Mouse (Mus musculus) left cerebral cortex, adult 18-20 months (tissue): ENCODE data around the gene Ckm. TPM values are rescaled to one million over a fixed set of nuclear protein-coding genes. Genes with fewer than 3 reads are reported as not detected.

ENCODE experiments used
- DNase-seq, 2 experiments: peaks; one replicate each; pipeline ENCODE4 v3.0.0; 2021 to 2022; ENCODE audit warnings: low spot score in 2 of 2, mixed read lengths in 1 of 2
- microRNA-seq, 2 experiments: library from miRNA; unstranded; fragments of <30 nt; microRNA quantifications; one replicate each; pipeline ENCODE4 v1.2.0; 2021
- total RNA-seq, 2 experiments: library from RNA; stranded (reverse); gene quantifications; 2 replicates each; pipeline ENCODE4 v1.2.3; 2021

Gene Ckm
- total RNA-seq, 2 experiments from 2014 or later, result 0.19 TPM; not detected in 1

GRCm38 (mm10) chr7:19464367-19465307, 60.1 kb downstream of the Ckm start:
- DNase-seq, result no peak

GRCm38 (mm10) chr7:19466602-19467145, 62.1 kb downstream of the Ckm start:
- DNase-seq, result no peak

GRCm38 (mm10) chr7:19467638-19468037, 63.1 kb downstream of the Ckm start:
- no peak for DNase-seq

- no peak for DNase-seq
Measured at GRCm38 (mm10) chr7:19468279-19468678, 63.7 kb downstream of the Ckm start.

- no peak for DNase-seq
Measured at GRCm38 (mm10) chr7:19469404-19469803, 64.8 kb downstream of the Ckm start.

- no peak for DNase-seq
Measured at GRCm38 (mm10) chr7:19470308-19470707, 65.7 kb downstream of the Ckm start.

- no peak for DNase-seq
Measured at GRCm38 (mm10) chr7:19472403-19472802, 67.8 kb downstream of the Ckm start.

Small RNAs within 50 kb of the gene (microRNA-seq; reads per million reads assigned to microRNA genes)
- gene Mir343, result 0 reads per million in 2 experiments

Other genes with a start within 250 kb of the Ckm start
- 1 to 10 TPM; 1.4 to 1.8 TPM for gene Gipr, start 238.6 kb upstream of the Ckm start, total RNA-seq
- 100 to 1,000 TPM; 141 to 147 TPM for gene Eml2, start 228.4 kb upstream of the Ckm start, total RNA-seq
- gene Gpr4, start 192.2 kb upstream of the Ckm start, total RNA-seq, result 1 to 10 TPM; 2.5 to 3.6 TPM
- 10 to 100 TPM; 47.3 to 47.6 TPM for gene Opa3, start 176.4 kb upstream of the Ckm start, total RNA-seq
- gene Vasp, start 133.0 kb upstream of the Ckm start, total RNA-seq, result 10 to 100 TPM; 13.6 to 15.1 TPM
- not detected for gene Ppm1n, start 124.7 kb upstream of the Ckm start, total RNA-seq
- gene Rtn2, start 122.2 kb upstream of the Ckm start, total RNA-seq, result 100 to 1,000 TPM; 128 to 129 TPM
- 10 to 100 TPM; 20.9 to 54.7 TPM for gene Fosb, start 94.7 kb upstream of the Ckm start, total RNA-seq
- 10 to 100 TPM; 39.1 to 45.2 TPM for gene Ercc1, start 60.0 kb upstream of the Ckm start, total RNA-seq
- gene Cd3eap, start 45.3 kb upstream of the Ckm start, total RNA-seq, result 10 to 100 TPM; 17.1 to 18.1 TPM
- gene Ppp1r13l, start 45.0 kb upstream of the Ckm start, total RNA-seq, result 1 to 10 TPM; 8.2 to 9.6 TPM
- gene Ercc2, start 22.8 kb upstream of the Ckm start, total RNA-seq, result 10 to 100 TPM; 32.2 to 36.4 TPM
- 1 to 10 TPM; 3.5 to 4.3 TPM for gene Klc3, start 672 bp upstream of the Ckm start, total RNA-seq
- gene Mark4, start 54.0 kb downstream of the Ckm start, total RNA-seq, result 10 to 100 TPM; 69.7 to 74.5 TPM
- gene Exoc3l2, start 58.6 kb downstream of the Ckm start, total RNA-seq, result under 1 TPM; 0.40 to 0.74 TPM
- 1 to 10 TPM; 7.6 to 7.8 TPM for gene Bloc1s3, start 103.6 kb downstream of the Ckm start, total RNA-seq
- 10 to 100 TPM; 18.7 to 21.1 TPM for gene Trappc6a, start 103.6 kb downstream of the Ckm start, total RNA-seq
- gene Nkpd1, start 113.1 kb downstream of the Ckm start, total RNA-seq, result under 1 TPM; 0.72 to 0.94 TPM
- 100 to 1,000 TPM; 139 to 147 TPM for gene Ppp1r37, start 158.3 kb downstream of the Ckm start, total RNA-seq
- gene Zfp296, start 172.5 kb downstream of the Ckm start, total RNA-seq, result 1 to 10 TPM; 2.0 to 2.7 TPM
- gene Gemin7, start 172.8 kb downstream of the Ckm start, total RNA-seq, result 10 to 100 TPM; 51.0 to 53.7 TPM
- 10 to 100 TPM; 70.4 to 87.0 TPM for gene Clasrp, start 199.7 kb downstream of the Ckm start, total RNA-seq
- 1 to 10 TPM; 7.5 to 8.1 TPM for gene Relb, start 224.7 kb downstream of the Ckm start, total RNA-seq